Mouse (Mus musculus) forebrain, embryonic 12.5 days (tissue): ENCODE measurements around the gene Zfp169. TPM values are rescaled to one million over a fixed set of nuclear protein-coding genes. Genes with fewer than 3 reads are reported as not detected.

ENCODE experiments used
- ATAC-seq: fragments of 200-750 bp; cut with Nextera tagmentation; 2 replicates; pipeline ENCODE4 v1.8.0; 2017; ENCODE audit warnings: moderate TSS enrichment; ENCODE audit not compliant: low FRiP score
- H3K27ac ChIP-seq: fragments of 300-500 bp; sonication (generic); 2 replicates; pipeline ENCODE4 v1.5.1; 2016; ENCODE audit warnings: mild to moderate bottlenecking
- H3K27me3 ChIP-seq: fragments of 300-500 bp; sonication (generic); 2 replicates; pipeline ENCODE4 v1.6.1; 2016; ENCODE audit warnings: mild to moderate bottlenecking
- H3K36me3 ChIP-seq: fragments of 300-500 bp; sonication (generic); replicated peaks from 2 replicates; pipeline ENCODE4 v1.6.1; 2016; ENCODE audit warnings: mild to moderate bottlenecking
- H3K4me1 ChIP-seq: fragments of 300-500 bp; sonication (generic); 2 replicates; pipeline ENCODE4 v1.6.1; 2016
- H3K4me2 ChIP-seq: fragments of 300-500 bp; sonication (generic); 2 replicates; pipeline ENCODE4 v1.6.1; 2016; ENCODE audit warnings: mild to moderate bottlenecking, moderate library complexity
- H3K4me3 ChIP-seq: fragments of 300-500 bp; sonication (generic); replicated peaks from 2 replicates; pipeline ENCODE4 v1.5.1; 2016; ENCODE audit warnings: mild to moderate bottlenecking
- H3K9ac ChIP-seq: fragments of 300-500 bp; sonication (generic); 2 replicates; pipeline ENCODE4 v1.6.1; 2016; ENCODE audit warnings: mild to moderate bottlenecking
- H3K9me3 ChIP-seq: fragments of 300-500 bp; sonication (generic); 2 replicates; pipeline ENCODE4 v1.6.1; 2016
- WGBS: fragments of 180-500 bp; shearing (Covaris S2); methylation state at CpG from one replicate; pipeline ENCODE4 v1.1.7; 2016; 5-methylcytosine and 5-hydroxymethylcytosine counted together
- polyA plus RNA-seq: library from polyadenylated mRNA; unstranded; fragments of >200 nt; fragmentation: Nextera tagmentation; extraction: Ambion mirVana; gene quantifications from 2 replicates; pipeline ENCODE4 v1.2.1, GENCODE M21; 2016

The Zfp169 gene
- polyA plus RNA-seq, 1 experiment from 2014 or later = 5.7 TPM

DNA sequence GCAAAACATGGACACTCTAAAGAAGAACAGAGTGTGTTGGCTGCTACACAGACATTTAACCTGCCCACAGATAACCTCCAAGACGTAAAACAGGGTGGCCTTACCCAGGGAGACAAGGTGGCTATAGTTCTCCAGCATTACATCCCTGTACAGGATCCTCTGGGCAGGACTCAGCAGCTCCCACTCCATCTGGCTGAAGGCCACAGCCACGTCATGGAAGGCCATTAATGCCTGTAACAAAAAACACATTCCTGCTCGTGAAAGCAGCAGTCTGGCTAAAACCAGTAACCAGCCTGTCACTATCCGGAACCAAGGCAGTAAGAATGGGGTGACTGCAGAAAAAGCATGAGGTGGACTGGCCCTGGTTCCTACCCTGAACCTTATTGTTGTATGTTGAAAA lies 14.6 kb downstream of the Zfp169 start:
- ATAC-seq = no peak
- peaks cover 12% of the 10 kb centered on the region; the same call in 1 of the 2 replicates for H3K9me3 ChIP-seq

DNA sequence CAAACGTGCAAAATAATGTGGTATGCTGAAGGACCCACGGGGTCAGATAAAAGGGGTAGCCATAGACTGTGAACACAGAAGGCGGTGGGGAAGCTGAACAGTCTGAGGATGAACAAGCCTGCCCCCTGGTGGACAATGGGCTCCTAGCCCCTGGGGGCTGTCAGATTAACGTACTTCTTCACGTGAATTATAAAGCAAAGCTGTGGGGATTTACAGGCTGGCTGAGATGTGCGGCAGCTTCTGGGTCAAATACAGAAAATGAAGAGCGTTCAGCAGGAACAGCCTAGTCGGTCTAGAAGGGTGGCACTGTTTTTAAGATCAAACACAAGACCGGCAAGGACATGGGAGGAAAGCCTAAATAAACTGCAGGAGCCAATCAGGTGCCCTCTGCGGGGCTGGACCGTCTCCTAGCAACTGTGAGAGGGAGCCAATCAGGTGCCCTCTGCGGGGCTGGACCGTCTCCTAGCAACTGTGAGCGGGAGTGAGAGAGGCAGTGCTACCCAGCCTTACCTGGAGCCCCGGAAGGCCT lies 15.5 kb downstream of the Zfp169 start:
- H3K9me3 ChIP-seq = peaks cover 7% of the 10 kb centered on the region; the same call in 1 of the 2 replicates
- no peaks in the 10 kb centered on the region for H3K27me3 ChIP-seq
- peak overlapping the region; percentile 52 for H3K4me2 ChIP-seq
- 4% methylated on average over 15 of the region's 15 CpGs for WGBS
- no peak overlapping the region for H3K27ac ChIP-seq
- no peak overlapping the region for H3K9ac ChIP-seq
- H3K4me1 ChIP-seq = peaks cover 12% of the 10 kb centered on the region
- H3K4me3 ChIP-seq = peak overlapping the region; percentile 41
- H3K36me3 ChIP-seq = peaks cover 20% of the 10 kb centered on the region
- ATAC-seq = peak; percentile 99

More for the DNA sequence above, 14.6 kb downstream of the Zfp169 start:
- WGBS = 79% methylated on average over 4 of the region's 4 CpGs
- H3K4me3 ChIP-seq = no peak overlapping the region
- H3K27me3 ChIP-seq = no peaks in the 10 kb centered on the region
- H3K4me2 ChIP-seq = no peak overlapping the region
- H3K36me3 ChIP-seq = peaks cover 27% of the 10 kb centered on the region
- H3K9ac ChIP-seq = no peak overlapping the region
- peaks cover 12% of the 10 kb centered on the region for H3K4me1 ChIP-seq
- no peak overlapping the region for H3K27ac ChIP-seq

DNA sequence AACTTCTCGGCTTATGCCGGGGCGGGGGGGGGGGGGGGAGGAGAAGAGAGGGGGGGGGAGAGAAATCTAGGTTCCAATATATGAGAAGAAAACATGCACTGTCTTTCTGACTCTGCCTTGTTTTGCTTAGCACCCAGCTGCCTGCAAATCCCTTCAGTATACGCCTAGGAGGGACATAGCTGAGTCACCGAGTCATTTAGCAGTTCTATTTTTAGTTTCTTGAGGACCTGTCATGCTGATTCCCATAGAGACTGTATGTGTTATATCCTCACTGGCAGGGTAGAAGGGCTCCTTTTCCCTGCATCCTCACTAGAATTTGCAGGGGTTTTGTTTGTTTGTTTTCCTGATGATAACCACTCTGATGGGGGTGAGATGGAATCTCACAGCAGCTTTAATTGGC lies 20.1 kb downstream of the Zfp169 start:
- no peak overlapping the region for H3K4me3 ChIP-seq
- H3K9me3 ChIP-seq = peaks cover 7% of the 10 kb centered on the region; the same call in 1 of the 2 replicates
- peaks cover 48% of the 10 kb centered on the region for H3K36me3 ChIP-seq
- no peak for ATAC-seq
- no peaks in the 10 kb centered on the region for H3K27me3 ChIP-seq
- H3K4me1 ChIP-seq = peaks cover 10% of the 10 kb centered on the region
- no peak overlapping the region for H3K4me2 ChIP-seq
- no peak overlapping the region for H3K9ac ChIP-seq
- WGBS = 84% methylated on average over 4 of the region's 5 CpGs
- no peak overlapping the region for H3K27ac ChIP-seq

DNA sequence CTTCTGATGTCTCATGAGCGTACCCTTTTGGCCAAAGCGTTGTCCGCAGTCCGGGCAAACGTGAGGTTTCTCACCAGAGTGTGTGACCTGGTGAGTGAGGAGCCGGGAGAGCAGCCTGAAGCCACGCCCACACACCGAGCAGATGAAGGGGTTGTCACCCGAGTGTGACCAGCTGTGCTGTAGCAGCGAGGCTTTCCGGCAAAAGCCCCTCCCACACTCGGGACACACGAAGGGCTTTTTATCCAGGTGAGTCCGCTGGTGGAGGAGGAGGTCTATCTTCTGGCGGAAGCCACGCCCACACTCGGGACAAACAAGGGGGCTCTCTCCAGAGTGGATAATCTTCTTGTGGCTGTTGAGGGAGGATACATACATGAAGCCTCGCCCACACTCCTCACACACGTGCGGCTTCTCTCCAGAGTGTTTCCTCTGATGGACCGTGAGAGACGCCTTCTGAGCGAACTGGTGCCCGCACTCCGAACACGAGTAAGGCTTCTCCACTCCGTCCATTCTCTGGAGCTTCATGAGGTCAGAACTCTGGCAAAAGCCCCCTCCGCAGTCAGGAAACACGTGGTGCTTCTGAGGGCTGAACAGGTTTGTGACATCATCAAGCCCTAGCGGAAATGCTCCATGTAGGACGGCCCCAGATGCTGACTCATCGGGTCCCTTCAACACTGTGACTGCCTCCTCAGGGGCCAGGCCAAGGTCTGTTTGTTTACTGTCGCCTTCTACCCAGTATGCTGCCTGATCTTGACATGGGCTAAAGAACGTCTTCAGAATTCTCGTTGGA lies 22.7 kb downstream of the Zfp169 start:
- Histone ChIP-seq H3K4me1 (no peaks in the 10 kb centered on the region), H3K4me2 (no peak overlapping the region), H3K27me3 (no peaks in the 10 kb centered on the region), H3K36me3 (peaks cover 50% of the 10 kb centered on the region), H3K4me3 (no peak overlapping the region), H3K9ac (no peak overlapping the region), H3K27ac (no peak overlapping the region), H3K9me3 (peaks cover 3% of the 10 kb centered on the region; the same call in 1 of the 2 replicates)
- no peak for ATAC-seq
- WGBS = 91% methylated on average over 35 of the region's 35 CpGs

DNA sequence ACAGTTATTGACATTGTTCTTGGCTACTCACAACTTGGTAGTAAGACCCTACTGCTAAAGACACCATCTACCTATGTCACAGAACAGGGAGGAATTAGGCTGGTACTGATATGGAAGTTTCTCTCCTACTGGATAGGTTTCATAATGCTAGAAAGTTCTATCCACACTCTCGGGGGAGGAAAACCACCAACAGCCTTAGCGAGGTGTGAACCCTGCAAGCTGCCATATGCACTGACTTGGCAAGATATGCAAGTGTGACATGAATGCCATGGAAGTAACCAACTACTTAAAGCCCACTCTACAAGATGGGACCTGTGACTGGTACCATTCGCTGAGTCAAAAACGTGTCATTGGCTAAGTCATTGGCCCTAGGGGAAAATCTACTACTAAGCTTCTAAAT lies 29.6 kb downstream of the Zfp169 start:
- H3K4me3 ChIP-seq = no peak overlapping the region
- H3K4me1 ChIP-seq = no peaks in the 10 kb centered on the region
- H3K4me2 ChIP-seq = no peak overlapping the region
- ATAC-seq = no peak
- H3K36me3 ChIP-seq = peaks cover 10% of the 10 kb centered on the region
- no peak overlapping the region for H3K27ac ChIP-seq
- no peaks in the 10 kb centered on the region for H3K9me3 ChIP-seq
- H3K9ac ChIP-seq = no peak overlapping the region
- H3K27me3 ChIP-seq = no peaks in the 10 kb centered on the region
- WGBS = 93% methylated on average over 4 of the region's 4 CpGs

DNA sequence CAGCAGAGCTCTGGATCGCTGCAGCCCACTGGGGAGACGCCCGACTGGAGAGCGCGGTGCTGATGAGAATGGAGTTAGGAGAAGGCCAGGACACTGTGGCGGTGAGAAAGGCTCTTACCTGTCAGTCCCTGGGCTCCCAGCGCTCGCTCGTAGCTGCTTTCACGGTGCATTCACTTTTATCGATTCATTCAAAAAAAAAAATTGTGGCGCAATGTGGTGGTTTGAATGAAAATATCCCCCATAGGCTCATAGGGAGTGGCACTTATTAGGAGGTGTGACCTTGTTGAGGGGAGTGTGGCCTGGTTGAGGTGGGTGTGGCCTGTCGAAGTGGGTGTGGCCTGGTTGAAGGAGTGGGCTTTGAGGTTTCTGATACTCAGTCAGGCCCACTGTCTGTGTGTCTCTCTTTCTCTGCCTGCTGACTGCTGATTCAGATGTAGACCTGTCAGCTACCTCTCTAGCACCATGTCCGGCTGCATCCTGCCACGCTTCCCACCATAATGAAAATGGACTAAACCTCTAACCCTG lies 44.5 kb downstream of the Zfp169 start:
- no peaks in the 10 kb centered on the region for H3K9me3 ChIP-seq
- 69% methylated on average over 15 of the region's 15 CpGs for WGBS

DNA sequence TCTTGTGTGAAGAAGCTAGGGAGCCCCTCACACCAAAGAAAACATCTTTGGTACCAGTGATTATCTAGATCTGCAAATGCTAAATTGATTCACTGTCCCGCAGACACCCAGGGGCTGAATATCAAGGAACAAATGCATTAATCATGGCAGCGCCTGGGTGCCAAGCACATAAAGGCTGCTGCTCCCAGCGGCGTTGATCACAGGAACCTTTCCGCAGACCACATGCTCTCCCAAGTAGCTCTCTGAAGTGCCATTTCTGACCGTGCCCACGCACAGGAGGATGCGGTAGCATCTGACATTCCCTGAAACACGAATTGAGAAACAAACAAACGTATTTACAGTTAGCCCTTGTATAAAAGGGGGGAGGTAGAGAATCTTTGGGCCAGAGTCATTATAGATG lies 47.1 kb downstream of the Zfp169 start:
- no peak for ATAC-seq
- Histone ChIP-seq H3K27ac (peak overlapping the region; percentile 47; the same call in 1 of the 2 replicates), H3K4me2 (no peak overlapping the region), H3K4me1 (peaks cover 21% of the 10 kb centered on the region), H3K9me3 (no peaks in the 10 kb centered on the region), H3K27me3 (no peaks in the 10 kb centered on the region; the same call in 1 of the 2 replicates), H3K4me3 (no peak overlapping the region), H3K36me3 (no peaks in the 10 kb centered on the region), H3K9ac (no peak overlapping the region)
- 60% methylated on average over 10 of the region's 10 CpGs for WGBS

More for the DNA sequence above, 44.5 kb downstream of the Zfp169 start:
- H3K4me1 ChIP-seq = peaks cover 21% of the 10 kb centered on the region
- no peak overlapping the region for H3K4me2 ChIP-seq
- H3K27me3 ChIP-seq = no peaks in the 10 kb centered on the region; the same call in 1 of the 2 replicates
- ATAC-seq = no peak
- no peak overlapping the region for H3K9ac ChIP-seq
- no peaks in the 10 kb centered on the region for H3K36me3 ChIP-seq
- no peak overlapping the region for H3K4me3 ChIP-seq
- H3K27ac ChIP-seq = no peak overlapping the region

DNA sequence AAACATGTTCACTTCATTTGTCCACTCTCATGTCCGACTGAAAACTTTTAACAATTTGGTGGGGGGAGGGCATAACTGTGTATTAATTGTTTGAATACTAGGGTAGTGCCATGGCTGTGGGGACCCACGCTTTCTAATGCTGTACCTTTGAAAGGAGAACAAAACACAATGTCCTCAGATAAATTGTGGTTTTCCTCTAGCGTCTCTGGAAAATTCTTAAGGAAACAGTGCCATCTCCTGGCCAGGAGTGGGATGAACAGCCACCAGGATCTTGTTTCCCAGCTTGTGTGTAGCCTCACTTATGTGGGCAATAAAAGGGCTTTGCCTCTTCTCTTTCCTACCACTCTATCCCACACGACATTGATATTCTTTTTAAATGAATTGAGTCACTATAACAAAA lies 49.1 kb downstream of the Zfp169 start:
- 9% methylated on average over 4 of the region's 4 CpGs for WGBS
- H3K9me3 ChIP-seq = no peaks in the 10 kb centered on the region
- H3K4me3 ChIP-seq = no peak overlapping the region
- ATAC-seq = peak; percentile 65; the same call in 1 of the 2 replicates
- H3K36me3 ChIP-seq = no peaks in the 10 kb centered on the region
- no peak overlapping the region for H3K4me2 ChIP-seq
- no peak overlapping the region for H3K9ac ChIP-seq
- H3K27ac ChIP-seq = no peak overlapping the region
- H3K27me3 ChIP-seq = no peaks in the 10 kb centered on the region; the same call in 1 of the 2 replicates
- H3K4me1 ChIP-seq = peaks cover 21% of the 10 kb centered on the region

DNA sequence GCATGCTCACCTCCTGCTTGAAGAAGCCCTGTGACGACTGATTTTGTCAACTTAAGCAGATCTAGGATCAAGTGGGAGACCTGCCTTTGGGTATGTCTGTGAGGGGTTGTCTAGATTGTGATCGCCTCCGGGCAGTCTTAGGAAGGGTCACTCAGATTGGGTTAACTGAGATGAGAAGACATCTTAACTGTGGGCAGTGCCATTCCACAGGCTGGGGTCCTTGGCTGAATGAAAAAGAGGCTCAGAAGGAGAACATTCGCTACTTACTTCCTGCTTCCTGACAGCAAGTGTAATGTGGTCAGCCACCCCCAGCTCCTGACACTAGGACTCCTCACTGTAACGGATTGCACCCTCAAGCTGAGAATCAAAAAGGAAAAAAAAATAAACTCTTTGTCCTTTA lies 54.0 kb downstream of the Zfp169 start:
- no peak for ATAC-seq
- Histone ChIP-seq H3K4me1 (peaks cover 9% of the 10 kb centered on the region), H3K9ac (no peak overlapping the region), H3K27ac (no peak overlapping the region), H3K4me2 (no peak overlapping the region), H3K9me3 (no peaks in the 10 kb centered on the region), H3K4me3 (no peak overlapping the region), H3K36me3 (no peaks in the 10 kb centered on the region), H3K27me3 (no peaks in the 10 kb centered on the region)
- 90% methylated on average over 5 of the region's 5 CpGs for WGBS

DNA sequence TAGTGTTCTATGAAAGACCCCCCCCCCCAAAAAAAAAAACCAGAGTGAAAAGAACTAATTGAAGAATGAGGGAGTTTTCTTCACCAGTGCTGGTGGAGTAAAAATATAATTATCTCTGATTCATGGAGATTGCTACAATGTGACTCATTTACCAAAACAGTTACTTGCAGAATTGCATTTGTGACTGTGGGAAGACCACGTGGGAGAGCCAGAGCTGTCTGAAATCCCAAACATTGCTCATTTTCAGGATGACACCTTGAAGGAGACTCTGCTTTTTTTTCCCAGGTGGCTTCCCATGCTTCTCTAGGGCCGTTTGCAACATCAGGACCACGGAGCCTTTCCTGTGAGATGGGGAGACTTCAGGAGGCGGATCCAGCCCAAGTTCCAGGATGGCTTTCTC lies 65.1 kb downstream of the Zfp169 start:
- Histone ChIP-seq H3K4me3 (no peak overlapping the region), H3K36me3 (no peaks in the 10 kb centered on the region), H3K9ac (no peak overlapping the region), H3K27me3 (peaks cover 6% of the 10 kb centered on the region; the same call in 1 of the 2 replicates), H3K4me2 (no peak overlapping the region), H3K27ac (no peak overlapping the region), H3K9me3 (no peaks in the 10 kb centered on the region), H3K4me1 (0 out of 2 replicates have a peak, but pooled peaks cover 10% of the 10 kb centered on the region)
- ATAC-seq = no peak
- WGBS = 67% methylated on average over 4 of the region's 4 CpGs

DNA sequence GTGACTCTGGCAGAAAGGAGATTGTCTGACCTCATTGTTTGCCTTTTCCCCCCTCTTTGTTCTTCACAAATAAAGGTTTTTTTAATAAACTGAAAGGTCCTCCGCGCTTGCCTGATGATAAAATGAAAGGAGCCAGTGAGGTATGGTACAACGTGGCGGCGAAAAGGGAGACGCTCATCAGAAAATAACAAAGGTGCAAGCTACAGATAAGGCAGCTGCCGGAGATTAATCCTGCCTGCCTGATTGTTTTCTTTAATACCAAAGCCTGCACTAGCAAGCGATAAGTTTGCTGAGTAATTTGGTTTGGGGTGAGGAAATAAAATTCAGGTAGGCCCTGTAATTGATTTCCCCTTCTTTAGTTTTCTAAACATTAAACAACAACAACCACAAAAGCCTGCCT lies 69.3 kb downstream of the Zfp169 start:
- no peak for ATAC-seq
- H3K36me3 ChIP-seq = no peaks in the 10 kb centered on the region
- 12% methylated on average over 8 of the region's 8 CpGs for WGBS
- H3K27me3 ChIP-seq = peaks cover 6% of the 10 kb centered on the region; the same call in 1 of the 2 replicates
- H3K4me3 ChIP-seq = no peak overlapping the region
- H3K27ac ChIP-seq = no peak overlapping the region
- H3K9ac ChIP-seq = no peak overlapping the region
- no peaks in the 10 kb centered on the region for H3K9me3 ChIP-seq
- 0 out of 2 replicates have a peak, but pooled peaks cover 10% of the 10 kb centered on the region for H3K4me1 ChIP-seq
- no peak overlapping the region for H3K4me2 ChIP-seq

DNA sequence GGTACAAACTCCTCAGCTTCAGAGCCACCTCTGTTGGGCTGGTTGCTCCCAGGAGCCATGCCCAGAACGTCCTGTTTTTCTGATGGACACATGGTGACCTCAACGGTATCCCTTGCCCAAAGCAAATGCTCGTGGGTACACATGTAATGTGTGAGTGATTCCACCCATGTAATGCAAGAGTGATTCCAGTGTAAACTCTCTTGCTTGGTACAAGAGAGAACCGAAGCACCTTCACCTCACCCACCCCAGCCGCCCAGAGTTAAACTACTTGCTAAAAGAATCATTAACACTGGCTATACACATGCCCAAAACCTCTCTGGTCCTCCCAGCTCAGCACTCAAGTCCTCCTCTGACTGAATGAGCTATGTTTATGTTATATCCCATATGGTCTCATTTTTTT lies 74.9 kb downstream of the Zfp169 start:
- Histone ChIP-seq H3K4me2 (no peak overlapping the region), H3K9me3 (no peaks in the 10 kb centered on the region), H3K36me3 (no peaks in the 10 kb centered on the region), H3K4me1 (no peaks in the 10 kb centered on the region), H3K27me3 (no peaks in the 10 kb centered on the region), H3K9ac (no peak overlapping the region), H3K27ac (no peak overlapping the region), H3K4me3 (no peak overlapping the region)
- no peak for ATAC-seq
- 86% methylated on average over 5 of the region's 5 CpGs for WGBS
